Mouse (Mus musculus) monocyte, adult 59 days (primary cell): Measurements from ENCODE around the gene A730009L09Rik. TPM values are rescaled to one million over a fixed set of nuclear protein-coding genes. Genes with fewer than 3 reads are reported as not detected.

Experiments used
- total RNA-seq, 2 experiments: library from RNA; stranded (reverse); gene quantifications; one replicate each; pipeline ENCODE4 v1.2.4; 2023

A730009L09Rik gene
- total RNA-seq = not detected

DNA sequence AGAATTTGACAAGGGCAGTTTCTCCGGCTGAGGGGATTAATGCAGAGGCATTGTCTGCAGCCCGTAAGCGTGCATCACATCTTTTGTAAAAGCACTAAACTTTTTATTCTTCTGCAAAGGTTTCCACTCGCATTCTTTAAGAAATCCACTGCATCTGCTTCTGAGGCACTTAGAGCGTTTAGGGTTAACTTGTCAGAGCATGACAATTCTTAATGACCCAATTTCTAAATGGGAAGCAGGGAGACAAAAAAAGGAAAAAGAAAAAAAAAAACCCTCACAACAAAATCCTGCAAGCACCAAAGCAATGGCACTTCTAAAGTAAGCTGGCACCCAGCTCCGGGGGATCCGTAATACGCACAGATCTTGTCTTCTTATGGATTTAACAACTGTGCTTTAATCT is at the start of gene A730009L09Rik:
Gene A730009L09Rik (plus strand): TSS at position 301 of the 400 bp plus-strand sequence.

Other genes with a start within 250 kb of the A730009L09Rik start
- gene Mrpl39, start 220.6 kb downstream of the A730009L09Rik start, total RNA-seq = 10 to 100 TPM; 10.5 to 17.2 TPM